Mouse (Mus musculus) kidney, postnatal 36 days (tissue): ENCODE data around the gene Zscan4f.
"Not testable (repeated sequence)": the region's sequence is repeated elsewhere in the genome, so short reads cannot be mapped to it uniquely, and the experiment has no call there.

Experiments used
- DNase-seq, 2 experiments: peaks; one replicate each; pipeline ENCODE4 v3.0.0; 2021 to 2022; ENCODE audit warnings: mixed read lengths in 2 of 2

Gene Zscan4f

GRCm38 (mm10) chr7:11397615-11398014 lies at the start of gene Zscan4f:
TSS of gene Zscan4f (plus strand) at chr7:11397915.
- DNase-seq, result not testable (repeated sequence)

- DNase-seq, result not testable (repeated sequence)
Observed at GRCm38 (mm10) chr7:11384641-11385040, 13.1 kb upstream of the Zscan4f start.
